Mouse (Mus musculus) testis, postnatal 10 days (tissue): ENCODE measurements around the gene Cox6b1.

Source experiments
- DNase-seq: peaks from one replicate; pipeline ENCODE4 v3.0.0; 2021; ENCODE audit warnings: low spot score

Gene Cox6b1

DNA sequence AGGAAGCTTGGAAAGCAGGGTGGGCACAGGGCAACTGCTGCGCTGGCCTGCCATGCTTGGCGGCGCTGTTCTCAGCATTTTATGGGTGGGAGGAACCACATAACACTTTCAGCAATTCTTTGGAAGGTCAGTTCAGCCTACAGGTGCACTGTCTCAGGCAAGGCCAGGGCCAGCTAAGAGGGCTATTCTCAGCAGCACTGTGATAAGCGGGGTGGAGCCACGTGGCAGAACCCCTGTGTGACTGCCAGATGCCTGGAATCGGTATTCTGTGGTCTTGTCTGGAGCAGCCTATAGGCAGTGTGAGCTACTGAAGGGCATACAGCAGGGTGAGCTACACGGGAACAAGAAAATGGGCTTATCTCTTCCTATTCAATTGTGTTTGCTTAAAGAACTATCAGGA is 15.9 kb downstream of the Cox6b1 start:
- no peak for DNase-seq

GRCm38 (mm10) chr7:30608476-30608875 is 17.5 kb downstream of the Cox6b1 start:
- DNase-seq, result no peak

GRCm38 (mm10) chr7:30607706-30608309 is 18.1 kb downstream of the Cox6b1 start:
- DNase-seq, result peak; percentile 77

DNA sequence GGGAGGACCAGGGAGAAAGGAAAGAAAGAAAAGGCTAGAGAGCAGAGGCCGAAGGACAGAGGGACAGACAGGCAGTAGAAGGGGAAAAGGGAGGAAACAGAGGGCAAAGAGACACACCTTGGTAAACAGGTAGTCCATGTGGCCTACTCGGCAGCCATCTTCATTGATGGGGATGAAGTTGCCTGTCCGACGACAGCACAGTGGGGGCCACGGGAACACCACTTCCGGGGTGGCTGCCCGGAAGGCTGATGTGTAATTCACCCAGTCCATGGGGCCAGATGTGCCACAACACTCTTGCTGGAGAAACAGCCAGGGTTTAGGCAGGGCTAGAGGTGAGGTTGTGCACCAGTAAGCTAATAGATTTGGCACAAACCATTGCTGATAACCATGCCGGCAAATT is 21.0 kb downstream of the Cox6b1 start:
- DNase-seq, result no peak

DNA sequence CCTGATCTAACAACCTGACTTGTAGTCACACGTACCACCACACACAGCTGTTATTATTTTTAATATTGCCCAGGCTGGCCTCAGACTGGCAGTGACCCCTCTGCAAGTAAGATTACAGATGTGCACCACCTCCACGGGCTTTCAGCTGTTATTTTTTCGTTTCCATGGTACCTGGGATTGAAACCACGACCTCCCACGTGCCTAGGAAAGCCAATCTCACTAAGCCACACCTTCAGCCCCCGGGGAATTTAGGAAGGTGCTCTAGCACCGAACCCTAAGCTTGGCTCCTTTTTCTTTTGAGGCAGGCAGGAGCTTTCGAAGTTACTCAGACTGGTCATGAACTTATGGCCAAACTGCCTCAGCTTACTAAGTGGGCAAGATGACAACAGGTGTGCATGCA is 21.5 kb downstream of the Cox6b1 start:
- DNase-seq, result no peak

DNA sequence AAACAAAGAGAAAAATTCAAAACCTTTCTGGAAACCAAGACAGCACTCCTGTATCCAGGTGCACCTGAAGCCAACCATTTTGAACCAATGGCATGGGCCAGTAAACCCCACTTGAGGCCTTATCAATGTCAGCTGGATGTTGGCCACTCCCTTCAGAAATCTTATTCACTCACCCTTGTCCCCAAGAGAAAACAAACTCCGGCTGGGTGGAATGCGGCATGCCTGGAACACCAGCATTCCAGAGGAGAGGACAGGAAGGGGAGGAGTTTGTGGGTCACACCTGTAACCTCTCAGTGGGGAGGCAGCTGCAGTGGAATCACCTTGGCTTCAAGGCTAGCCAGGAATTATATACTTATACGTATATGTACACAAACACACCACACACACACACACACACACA is 23.4 kb downstream of the Cox6b1 start:
- no peak for DNase-seq

DNA sequence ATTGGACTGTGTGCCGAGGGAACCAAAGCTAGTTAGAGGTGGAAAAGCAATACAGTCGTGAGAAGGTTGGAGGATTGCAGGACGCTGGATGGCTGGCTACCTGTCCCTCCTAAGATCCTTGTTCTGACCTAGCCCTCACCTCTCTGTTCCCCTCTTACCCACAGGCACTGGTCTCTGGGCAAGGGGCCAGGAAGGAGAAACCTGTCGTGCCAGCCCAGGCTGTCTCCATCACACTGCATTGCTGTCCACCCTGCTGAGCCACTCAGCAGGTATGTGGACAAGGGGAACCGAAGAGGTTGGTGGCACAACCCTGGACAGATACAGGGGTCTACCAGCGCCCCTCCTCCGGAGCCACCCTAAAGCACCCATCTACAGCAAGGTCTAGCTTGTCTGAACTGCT is 25.3 kb downstream of the Cox6b1 start:
- DNase-seq, result no peak

DNA sequence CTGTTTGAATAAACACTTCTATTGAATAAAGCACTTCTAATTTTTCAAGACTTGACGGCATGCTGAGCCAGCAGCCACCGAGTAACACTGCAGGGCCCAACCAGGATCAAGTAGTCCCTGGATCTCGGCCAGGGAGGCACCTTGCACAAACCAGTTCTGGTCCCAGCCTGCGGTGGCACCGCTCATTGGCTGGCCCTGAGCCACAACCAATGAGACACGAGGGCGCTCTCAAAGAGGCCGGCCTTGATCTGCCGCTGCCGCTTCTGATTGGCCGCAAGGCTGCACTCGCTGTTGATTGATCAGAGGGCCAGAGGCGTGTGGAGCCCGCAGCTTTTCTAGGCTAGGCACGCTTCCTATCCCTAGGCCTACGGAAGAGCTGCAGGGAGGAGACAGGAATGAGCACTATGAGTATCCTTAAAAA is 26.0 kb downstream of the Cox6b1 start:
- peak; percentile 91 for DNase-seq

DNA sequence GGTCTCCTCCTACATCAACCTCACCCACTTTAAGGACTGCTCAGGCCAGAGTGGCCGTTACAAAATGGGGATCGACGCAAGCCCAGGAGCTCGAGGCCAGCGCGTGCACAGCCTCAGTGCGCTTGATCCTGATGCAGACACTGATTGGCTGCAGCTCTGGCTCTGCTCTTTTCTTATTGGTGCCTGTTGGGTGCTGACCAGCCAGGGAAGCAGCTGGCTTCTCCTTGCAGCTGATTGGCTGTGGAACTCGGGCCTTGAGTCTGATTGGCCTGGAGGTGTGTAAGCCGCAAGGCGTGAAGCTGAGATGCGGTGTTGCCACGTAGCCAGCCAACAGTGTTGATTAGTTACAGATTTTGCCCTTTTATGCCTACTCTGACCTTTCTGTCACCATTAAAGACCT is 27.2 kb downstream of the Cox6b1 start, which contains the start of gene Zbtb32:
Gene Zbtb32 (minus strand): TSS at position 124 of the 400 bp plus-strand sequence.
- no peak for DNase-seq

GRCm38 (mm10) chr7:30596811-30597210 is 29.1 kb downstream of the Cox6b1 start:
- no peak for DNase-seq

- no peak for DNase-seq
These were observed 29.9 kb downstream of the Cox6b1 start for GRCm38 (mm10) chr7:30596093-30596492.

DNA sequence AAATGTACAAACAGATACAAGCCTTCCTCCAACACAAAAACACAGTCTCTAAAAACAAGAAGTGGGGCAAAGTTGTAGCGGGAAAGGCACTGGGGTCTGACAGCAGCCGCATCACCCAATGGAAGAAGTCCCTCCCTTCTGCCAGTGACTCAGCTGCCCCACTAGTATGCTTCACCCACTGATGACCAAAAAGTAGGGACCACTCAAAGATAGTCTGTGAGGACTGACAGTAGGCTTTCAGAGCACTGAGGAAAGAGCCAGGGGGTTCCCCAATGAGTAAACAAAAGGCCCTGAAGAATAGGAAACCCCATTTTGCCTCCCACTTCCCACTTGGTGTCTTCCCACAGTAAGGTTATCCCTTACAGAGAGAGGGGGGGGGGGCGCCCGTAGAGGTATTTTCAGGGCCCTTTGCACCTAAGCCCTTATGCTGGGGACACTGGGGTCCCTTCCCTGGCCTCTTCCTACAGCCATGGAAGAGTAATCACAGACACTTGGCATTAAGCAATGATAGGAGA is 31.4 kb downstream of the Cox6b1 start:
- no peak for DNase-seq

DNA sequence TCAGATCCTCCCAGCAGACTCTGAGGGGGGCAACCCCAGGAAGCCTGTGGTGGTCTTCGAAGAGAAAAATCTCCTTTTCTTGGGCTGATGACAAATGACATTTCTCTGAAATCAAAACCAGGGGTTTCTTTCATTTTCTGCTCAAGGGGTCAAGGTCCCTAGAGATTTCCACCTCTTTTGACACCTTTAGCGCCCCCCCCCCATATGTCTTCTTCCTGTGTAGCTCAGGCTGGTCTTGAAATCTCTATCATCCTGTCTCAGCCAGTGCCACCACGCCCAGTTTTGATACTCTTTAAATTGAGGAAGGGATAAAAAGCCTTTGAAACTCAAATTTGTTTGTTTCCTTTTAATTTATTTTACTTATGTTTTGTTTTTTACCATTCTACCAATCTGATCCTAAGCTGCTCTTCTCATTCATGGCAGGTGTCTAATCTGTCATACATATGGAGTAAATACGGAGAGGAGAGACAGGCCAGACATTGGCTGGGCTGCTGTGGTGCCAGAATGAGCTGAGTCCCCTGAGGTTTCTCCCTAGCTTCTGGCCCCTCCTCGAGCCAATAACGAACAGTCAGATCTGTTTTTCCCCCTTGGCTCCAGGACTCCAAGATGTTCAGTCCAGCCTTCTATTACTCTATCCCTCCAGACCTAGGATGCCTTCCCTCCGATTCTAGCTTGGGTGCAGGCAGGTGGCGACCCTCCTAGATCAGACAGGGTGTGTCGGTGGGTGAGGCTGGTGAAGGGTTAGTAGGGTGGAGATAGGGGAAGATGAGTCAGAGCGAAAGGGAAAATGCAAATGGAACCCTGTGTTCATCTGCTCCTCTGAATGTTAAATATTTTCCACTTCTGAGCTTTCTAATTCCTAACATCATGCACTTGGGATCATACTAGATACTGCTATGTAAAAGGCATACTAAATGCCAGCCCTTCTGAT is 32.1 kb downstream of the Cox6b1 start:
- no peak for DNase-seq

- no peak for DNase-seq
These were observed 33.1 kb downstream of the Cox6b1 start for GRCm38 (mm10) chr7:30592772-30593423.

DNA sequence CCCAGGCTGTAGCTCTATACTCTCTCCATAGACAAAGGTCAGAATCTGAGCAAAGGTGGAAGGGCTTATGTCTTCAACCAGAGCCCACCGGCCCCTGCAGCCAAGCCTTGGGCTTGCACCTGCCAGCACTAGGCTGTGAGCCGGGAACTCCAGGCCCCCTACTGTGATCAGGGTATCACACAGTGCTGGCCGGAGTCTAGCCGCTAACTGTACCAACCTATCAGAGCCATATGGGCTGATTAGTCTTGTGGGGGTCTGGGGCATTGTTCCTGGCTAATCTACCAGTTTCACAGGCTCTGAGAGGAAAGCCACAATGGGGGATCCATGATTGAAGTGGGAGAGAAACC is 34.4 kb downstream of the Cox6b1 start:
- DNase-seq, result no peak

DNA sequence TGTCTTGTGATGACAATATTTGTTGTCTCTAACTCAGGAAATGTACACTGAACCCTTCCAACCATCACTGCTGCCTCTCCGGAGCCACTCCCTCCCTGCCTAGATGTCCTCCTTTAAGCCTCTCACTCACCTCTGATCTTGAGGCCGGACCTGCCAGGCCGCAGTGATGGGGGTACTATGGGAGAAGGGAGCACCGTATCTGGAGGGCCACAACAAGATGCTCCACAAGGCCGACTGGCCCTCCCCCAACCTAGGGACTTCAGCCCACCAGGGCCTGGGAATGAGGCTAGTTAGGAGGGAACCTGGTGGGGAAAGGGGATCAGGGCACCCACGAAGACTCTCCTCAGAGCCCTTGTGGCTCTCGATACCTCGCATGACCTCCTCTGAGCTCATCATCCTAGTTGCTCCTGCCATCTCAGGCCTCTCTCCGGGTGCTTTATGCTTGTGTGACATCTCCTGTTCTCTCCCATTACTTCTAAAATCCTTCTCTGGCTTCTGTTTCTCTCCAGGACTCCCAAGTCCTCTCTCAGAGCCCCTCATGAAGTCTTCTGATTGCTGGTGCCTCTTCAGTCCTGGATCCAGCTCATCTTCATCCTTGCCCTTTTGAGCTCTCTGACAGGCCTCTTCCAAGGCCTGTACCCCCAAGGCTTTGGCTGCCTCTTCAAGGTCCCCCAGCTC is 34.9 kb downstream of the Cox6b1 start:
- DNase-seq, result no peak

GRCm38 (mm10) chr7:30589435-30590301 is 36.3 kb downstream of the Cox6b1 start:
- DNase-seq, result peak; percentile 96

DNA sequence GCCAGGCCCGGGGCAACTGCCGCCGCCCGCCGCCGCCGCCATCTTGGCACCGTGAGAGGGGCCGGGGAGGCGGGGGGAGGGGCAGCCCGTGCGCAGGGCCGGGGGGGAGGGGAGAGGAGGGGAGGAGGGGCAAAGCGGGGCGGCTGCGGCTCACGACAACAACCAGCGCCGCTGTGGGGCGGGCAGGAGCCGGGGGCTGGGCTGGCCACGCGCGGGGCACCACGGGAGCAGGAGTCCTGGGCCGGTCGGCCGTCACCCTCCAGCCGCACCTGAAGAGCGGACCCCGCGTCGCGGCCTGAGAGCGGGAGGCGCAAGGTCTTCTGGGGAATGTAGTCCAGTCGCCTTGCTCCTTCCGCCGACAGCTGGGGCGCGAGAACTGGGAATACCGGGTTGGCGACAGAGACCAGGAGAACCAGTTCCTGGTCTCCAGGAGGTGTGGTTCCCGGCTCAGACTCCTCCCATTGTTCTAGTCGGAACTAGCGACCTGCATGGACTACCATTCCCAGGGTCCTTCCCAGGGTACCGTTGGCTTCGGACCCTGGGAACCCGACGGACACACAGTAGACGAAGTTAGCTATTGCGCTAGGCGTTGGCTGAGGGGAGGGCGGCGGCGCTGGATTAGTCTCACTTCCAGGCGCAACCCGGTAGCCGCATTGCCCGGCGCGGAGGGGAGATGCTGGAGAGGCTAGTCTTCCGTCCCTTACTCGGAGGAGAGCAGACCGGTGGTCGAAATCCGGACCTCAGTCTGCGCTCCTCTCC is 37.1 kb downstream of the Cox6b1 start, which contains the start of gene Kmt2b:
Gene Kmt2b (minus strand): TSS at position 51 of the 759 bp plus-strand sequence.
- peak; percentile 94 for DNase-seq

- DNase-seq, result peak; percentile 70
These were observed 37.9 kb downstream of the Cox6b1 start for GRCm38 (mm10) chr7:30587842-30588667.
